Mouse (Mus musculus): ENCODE data around the gene Crot. TPM values are rescaled to one million over a fixed set of nuclear protein-coding genes. Genes with fewer than 3 reads are reported as not detected.
"Not testable (repeated sequence)": the region's sequence is repeated elsewhere in the genome, so short reads cannot be mapped to it uniquely, and the experiment has no call there.

Crot gene
- total RNA-seq (2021) = 10 to 100 TPM; 23.5 to 25.0 TPM
- long read RNA-seq, experiment 1, transcript Crot-201 (18 exons, 2,996 nt) = major isoform, 25 of 29 reads
- long read RNA-seq, experiment 1, partial matches to known transcripts = 0 of 29 reads
- long read RNA-seq, experiment 1, other reads (novel, unspliced or antisense) = 4 of 29 reads
- long read RNA-seq, experiment 2, transcript Crot-201 (18 exons, 2,996 nt) = major isoform, 22 of 33 reads
- long read RNA-seq, experiment 2, partial matches to known transcripts = 4 of 33 reads
- long read RNA-seq, experiment 2, other reads (novel, unspliced or antisense) = 7 of 33 reads

DNA sequence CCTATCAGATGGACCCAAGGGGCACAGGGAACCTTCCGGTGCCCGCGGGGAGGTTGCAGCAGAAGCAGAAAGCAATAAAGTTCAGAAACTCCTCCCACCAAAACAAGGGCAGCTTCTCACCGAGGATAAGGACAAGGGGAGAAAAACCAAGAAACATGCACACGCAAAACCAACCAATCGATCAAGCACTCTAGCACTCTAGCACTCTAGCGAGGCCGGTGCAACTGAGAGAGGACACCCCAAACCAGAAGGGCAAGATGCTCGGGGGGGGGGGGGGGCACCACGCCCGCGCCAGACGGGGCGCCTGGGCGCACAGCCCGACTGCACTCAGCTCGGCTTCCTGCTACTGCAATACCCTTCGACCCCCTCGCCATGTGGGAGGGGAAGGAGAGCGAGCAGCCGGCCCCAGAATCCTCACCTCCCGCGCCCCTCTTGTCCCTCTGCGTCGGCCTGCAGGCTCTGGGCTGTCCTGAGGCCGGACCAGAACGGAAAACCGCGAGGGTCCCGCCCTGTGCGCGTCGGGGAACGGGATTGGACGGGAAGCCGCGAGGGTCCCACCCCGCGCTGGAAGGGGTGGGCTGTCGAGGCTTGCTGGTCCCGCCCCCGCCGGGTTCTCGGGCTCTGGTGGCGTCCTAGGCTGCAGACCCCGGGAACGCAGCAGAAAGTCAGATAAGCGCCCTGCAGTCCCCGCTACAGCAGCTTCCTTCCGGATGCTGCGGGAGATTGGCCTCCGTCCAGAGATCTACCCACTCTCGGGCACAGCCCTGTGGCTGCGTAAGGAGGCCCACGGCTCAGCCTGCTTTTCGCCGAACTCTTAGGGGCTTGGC is at the start of gene Crot:
Gene Crot (minus strand): TSS at position 639 of the 827 bp plus-strand sequence.
- DNase-seq (ENCODE audit: low spot score in 2 of 2) = peak; percentile 88 to 94

DNA sequence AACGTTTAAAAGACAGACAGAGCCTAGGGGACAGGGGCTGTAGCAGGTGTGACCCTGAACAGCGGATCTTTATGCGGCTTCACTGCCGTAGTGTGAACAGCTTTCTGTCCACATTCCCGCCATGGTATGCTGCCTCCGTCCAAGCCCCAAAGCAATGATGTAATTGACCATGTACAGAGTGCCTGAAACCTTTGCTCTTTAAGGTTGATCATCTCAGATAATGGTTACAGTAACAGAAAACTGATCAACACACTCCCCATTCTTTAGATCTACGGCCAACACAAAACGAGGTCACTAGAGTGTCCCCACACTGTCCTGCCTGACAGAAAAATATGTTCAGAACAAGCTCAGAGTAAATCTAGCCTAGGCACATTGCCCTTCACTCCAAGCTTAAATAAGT is 48.8 kb upstream of the Crot start:
- no peak for DNase-seq (ENCODE audit: low spot score in 2 of 2)

DNA sequence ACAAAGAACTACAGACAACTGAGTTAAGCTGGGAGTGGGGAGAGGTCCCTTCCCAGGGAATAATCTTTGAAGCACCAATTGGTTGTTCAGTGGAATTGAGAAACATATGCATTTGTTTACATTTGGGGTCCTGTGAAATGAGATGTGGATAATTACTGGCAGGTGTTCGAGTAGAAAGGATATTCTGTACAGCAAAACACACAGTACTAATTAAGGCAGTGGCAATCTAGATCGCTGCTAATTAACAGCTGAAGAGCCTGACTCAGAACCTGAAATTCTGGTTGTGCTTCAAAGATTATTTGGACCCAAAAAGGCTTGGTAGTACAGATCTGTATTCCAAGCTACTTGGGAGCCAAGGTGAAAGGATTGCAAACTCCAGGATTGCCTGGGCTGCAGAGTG is 47.7 kb upstream of the Crot start:
- no peak for DNase-seq (ENCODE audit: low spot score in 2 of 2)

DNA sequence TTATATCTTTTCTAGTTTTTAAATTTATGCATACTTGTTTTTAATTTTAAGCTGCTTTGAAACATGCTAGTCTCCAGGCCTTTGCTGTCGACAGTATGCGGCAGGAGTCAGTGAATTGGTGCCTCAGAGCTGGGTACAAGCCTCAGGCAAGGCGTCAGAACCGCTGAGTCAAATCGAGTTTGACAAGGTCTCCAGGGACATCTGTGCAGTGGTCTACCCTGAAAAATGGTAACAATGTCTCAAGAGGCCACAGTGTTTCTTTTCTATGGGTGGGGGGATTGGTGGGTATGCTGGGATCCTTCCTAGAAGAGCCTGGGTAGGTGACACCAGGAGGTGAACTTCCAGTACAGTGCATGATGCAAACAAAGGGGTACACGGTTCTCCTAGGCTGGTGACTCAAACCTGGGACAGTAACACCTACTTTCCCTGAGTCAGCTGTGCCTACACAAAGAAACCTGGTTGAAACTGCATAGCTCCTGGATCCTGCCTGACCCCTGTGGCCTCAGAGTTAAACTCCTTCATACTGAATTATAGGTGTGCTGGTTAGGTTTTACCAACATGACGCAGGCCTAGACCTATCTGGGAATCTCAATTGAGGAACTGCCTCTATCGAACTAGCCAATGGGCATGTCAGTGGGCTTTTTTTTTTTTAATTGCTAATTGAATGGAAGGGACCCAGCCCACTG is 46.6 kb upstream of the Crot start:
- DNase-seq (ENCODE audit: low spot score in 2 of 2) = no peak

DNA sequence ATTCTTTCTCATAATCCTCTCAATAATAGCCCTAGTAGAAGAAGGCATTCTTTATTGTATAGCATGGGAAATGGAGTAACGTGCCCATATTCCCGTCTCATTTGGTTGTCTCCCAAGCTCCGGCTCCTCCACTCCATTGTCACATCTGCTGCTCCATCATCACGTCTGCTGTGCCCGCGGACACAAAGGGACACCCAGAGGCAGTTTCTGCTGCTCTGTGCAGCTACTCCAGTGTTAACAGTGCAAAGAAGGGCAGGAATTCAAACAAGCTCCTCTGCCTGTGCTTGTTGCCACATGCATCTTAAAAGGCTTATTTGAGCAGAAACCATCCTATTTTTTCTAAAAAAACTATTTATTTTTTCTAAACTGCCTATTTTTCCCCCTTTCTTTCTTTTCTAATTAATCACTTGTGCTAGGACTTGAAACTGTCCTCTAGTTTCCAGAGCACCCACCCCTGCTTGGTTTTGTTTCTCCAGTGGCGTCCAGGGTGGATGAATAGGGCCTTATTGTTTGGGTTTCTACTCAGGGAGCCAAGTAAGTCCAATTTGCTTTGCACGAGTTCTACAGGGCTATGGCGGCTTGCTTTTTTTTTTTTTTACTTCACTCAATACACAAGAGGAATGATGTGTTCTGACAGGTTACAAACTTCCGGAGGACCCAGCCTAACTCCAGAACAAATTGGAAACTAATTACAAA is 45.7 kb upstream of the Crot start:
- no peak for DNase-seq (ENCODE audit: low spot score in 2 of 2)

DNA sequence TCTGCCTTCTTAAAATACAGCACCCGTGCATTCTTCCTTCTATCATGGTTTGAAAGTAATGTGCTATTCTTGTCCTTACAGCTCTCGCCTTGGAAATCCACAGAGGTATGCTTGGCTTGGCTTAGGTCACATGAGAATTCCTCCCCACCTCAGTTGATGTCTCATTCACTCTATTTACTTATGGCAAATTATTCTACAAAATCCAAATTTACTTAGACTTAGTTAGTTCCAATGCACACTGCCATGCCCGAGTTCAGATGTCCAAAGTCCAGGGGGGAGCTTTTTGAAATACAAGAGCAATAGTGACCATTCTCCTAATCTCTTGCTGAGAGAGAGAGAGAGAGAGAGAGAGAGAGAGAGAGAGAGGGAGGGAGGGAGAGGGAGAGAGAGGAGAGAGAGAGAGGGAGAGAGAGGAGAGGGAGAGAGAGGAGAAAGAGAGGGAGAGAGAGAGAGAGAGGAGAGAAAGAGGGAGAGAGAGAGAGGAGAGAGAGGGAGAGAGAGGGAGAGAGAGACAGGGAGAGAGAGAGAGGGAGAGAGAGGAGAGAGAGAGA is 43.6 kb upstream of the Crot start:
- no peak for DNase-seq (ENCODE audit: low spot score in 2 of 2)

DNA sequence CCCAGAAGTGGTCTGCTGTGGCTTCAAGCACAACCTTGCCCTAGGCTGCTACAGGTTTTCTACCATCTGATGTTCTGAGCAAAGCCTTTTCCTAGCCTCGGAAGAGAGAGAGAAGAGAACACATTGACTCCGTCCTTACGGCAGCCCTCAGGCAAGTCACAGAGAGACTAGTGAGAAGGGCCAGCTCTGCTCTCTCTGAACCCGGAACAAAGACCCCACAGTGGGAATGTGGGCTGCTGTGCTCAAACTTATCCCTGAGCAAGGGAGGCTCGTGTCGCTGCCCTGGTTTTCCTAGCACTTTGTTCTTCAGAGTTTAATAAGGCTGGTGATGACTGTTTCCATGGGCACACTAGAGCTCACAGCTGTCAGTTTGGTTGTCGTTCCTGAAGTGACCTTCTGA is 42.9 kb upstream of the Crot start:
- DNase-seq (ENCODE audit: low spot score in 2 of 2) = no peak

DNA sequence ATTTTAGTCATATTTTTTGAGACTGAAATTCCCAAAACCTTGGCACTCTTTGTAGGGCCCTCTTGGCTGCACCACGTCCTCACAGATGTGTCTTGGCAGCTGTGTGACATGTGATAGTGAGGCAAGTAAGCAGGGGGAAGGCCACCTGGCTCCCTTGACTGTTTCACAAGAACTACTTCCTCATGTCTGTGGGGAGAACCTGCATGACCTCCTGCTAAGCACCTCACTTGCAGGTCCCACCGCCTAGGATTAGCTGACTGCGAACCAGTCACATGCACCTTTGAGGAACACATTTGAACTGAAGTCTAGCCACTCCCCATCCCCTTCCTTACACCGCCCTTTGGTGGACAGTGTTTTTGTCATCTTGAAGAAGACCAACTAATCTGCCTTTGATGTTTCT is 40.2 kb upstream of the Crot start:
- no peak for DNase-seq (ENCODE audit: low spot score in 2 of 2)

DNA sequence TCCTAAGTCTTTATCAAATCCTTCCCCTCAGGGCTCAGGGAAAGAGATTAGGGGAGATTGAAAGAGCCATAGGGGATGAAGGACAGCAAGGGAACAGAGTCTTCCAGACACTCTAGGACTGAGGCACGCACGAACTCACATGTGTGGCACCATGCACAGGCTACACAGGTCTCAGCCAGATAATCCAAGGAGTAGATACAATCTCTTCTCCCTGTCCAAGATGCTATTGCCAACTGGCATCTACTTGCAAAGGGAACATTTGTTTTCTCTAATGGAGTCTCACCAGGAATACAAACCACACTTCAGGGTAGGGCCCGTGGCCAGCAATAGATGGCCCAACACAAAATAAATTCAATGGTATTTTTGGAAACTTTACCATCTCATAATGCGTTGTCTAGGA is 38.3 kb upstream of the Crot start:
- DNase-seq (ENCODE audit: low spot score in 2 of 2) = no peak

DNA sequence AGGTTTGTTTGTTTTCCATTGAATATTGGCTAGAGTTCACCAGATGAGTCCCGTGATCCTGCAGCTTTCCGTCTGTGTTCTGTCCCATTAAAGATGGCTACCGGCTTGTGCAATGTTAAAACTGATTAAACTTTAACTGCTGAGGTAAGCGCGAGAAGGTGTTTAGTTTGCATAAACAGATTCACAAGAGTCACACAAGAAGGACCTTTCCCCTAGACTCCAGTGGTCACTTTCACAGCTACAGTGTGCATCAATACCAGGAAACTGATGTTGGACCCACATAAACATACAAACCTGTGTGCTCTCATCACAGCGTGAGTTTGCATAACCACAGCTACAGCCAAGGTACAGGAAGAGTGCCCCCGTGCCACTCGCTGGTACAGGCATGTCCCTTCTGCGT is 37.4 kb upstream of the Crot start:
- DNase-seq (ENCODE audit: low spot score in 2 of 2) = no peak

DNA sequence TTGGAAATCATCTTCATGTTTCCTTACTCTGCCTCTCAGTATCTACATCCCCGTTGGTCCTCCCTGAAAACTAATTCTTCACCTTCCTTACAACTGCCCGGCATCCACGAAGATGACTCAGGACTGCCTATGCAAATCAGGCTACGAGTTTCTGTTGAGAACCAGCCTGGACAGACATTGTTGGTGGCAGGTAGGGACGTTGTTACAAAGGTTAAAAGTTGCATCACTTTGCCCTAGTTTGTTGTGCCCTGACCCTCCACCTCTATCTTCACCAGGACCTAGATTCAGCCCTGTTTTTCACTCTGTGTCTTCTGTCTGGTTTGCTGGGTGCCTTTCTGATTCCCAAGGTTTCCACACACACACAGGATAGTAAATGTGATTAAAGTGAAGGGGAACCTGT is 36.7 kb upstream of the Crot start:
- DNase-seq (ENCODE audit: low spot score in 2 of 2) = no peak

DNA sequence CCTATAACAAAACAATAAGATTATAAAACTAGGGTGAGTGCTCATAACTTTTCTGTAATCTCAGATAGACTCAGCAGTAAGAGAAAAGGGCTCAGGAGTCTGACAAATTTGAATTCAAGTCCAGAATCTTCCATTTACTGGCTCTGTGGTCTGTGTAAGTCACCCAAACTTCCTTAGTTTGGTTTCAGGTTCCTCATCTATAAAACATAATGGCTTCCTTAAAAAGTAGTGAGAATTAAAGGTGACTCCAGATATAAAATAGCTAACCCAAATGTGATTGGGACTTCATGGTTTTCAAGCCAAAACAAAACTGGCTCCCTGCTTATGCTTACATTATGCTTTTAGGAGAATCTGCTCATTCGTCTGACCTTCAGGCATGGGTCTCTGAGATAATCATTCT is 35.5 kb upstream of the Crot start:
- no peak for DNase-seq (ENCODE audit: low spot score in 2 of 2)

DNA sequence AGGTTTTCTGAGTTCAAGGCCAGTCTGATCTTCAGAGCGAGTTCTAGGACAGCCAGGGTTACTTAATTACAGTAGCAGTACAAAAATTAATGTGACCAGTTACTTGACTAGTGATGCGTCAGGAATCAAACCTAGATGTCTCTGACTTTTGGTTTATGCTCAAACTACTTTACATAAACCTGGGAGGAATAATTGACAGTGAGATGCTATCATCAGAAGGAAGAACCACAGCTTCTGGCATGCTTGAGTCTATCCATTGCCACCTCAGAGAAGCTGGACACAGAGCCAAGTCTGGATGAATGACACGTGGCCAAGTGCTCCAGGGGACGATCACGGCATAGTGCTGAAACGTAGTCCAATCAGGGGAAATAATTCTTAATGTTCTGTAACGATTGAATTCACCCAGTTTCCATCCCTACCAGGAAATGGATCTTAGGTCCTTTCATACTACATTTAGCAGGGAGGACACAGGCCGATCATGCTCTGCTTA is 35.0 kb upstream of the Crot start:
- DNase-seq (ENCODE audit: low spot score in 2 of 2) = no peak

DNA sequence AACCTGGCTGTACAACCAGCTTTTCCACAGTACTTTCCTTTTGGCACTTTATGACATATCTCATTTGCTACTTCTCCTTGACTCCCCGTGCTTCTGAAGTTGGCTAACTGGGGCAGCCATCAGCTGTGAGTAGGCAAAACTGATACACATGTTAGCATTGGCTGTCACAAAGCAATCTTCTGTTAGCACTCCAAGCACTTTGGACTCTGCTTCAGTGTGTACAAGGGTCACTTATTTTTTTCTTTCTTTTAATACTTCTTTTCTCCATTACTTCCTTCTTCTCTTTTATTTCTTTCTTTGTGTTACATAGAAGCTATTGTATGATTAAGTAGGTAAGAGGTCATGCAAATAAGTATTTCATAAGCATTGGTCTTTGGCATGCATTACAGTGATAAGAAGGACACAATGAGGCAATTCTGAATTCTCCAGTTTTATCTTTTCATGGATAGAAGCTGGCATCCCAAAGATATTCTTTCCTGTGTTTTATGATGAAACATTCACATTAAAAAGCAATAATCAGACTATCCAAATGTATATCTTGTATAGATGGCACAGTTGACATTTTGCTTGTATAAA is 31.2 kb upstream of the Crot start:
- DNase-seq (ENCODE audit: low spot score in 2 of 2) = no peak

DNA sequence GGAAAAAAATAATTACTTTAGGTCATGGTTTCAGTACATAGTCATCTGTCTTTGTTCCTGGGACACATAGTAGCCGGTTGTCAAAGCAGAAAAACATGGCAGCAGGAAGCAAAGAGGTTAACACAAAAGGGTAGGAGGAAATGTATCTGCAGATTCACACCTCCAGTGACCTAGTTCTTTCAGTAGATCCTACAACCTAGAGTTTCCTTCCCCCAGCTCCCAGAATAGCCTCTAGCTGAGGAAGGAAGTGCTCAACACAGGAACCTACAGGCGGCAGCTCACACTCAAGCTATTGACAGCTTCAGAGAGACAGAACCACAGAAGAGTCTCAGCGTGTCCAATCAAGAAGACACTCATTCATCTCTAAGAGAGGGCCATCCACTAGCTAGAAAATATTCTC is 18.2 kb upstream of the Crot start:
- peak in 1 of 2 experiments; percentile 7 for DNase-seq (ENCODE audit: low spot score in 2 of 2)

DNA sequence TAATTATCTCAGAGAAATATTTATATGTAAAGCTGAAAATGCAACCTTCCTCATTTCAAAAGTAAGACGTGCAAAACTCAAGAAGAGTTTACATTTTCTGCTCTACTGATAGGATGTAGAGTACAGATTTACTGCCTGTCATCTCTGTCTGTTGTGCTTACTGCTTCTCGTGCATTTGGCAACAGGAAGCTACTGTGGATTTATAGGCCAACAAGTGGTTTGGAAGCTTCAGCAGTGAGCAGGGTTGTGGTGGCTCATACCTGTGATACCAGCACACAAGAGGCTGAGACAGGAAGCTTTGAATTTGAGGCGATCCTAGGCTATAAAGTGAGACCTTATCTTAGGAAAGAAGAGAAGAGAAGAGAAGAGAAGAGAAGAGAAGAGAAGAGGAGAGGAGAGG is 17.6 kb upstream of the Crot start:
- DNase-seq (ENCODE audit: low spot score in 2 of 2) = no peak

DNA sequence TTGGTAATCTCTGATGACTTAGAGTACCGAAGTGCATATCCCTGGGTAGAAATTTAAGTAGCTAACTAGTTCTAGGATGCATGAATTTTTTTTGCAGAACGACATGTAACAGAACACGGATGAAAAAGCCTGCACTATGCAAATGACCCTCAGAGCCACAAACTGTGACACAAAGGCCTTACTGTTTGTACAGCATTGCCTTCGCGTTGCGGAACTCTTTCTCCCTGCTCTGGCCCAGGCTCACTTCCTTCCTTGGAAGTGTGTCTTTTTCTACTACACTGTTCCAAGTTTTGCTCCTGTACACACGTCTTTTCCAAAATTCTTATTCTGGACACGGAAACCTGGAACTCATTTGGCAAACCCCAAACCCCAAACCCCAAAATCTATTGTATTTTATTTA is 14.2 kb upstream of the Crot start:
- DNase-seq (ENCODE audit: low spot score in 2 of 2) = no peak

DNA sequence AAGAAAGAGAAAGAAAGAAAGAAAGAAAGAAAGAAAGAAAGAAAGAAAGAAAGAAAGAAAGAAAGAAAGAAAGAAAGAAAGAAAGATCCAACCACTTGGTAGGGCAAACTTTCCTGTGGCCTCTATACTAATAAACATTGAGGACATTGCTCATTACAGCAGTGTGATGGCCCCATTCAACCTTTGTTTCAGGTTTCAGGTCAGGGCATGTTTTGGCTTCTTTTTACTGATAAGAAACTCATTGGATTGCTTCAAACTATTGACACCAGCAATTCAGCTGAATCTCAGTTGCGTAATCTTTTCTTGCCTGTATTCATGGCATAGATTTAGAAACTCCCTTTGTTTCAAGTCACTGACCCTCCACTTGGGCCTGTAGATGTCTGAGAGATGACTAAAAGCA is 13.0 kb upstream of the Crot start:
- no peak for DNase-seq (ENCODE audit: low spot score in 2 of 2)

DNA sequence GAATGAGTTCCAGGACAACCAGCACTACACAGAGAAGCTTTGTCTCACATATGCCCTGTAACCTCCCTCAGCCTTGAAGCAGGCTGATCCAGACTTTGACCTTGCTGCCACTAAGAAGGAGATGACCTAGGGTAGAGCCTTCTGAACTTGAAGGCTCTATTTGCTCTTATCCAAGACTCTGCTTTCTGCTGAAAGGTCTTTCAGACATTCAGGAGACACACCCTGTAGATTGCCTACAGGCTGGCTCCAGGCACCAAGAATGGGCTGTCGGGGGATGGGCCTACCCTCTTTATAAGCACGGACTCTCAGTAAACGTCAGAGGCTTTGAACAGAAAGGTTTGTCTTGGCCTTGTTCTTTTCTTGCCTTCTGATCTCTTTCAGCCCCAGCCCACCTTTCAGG is 9.5 kb upstream of the Crot start:
- not testable (repeated sequence) for DNase-seq (ENCODE audit: low spot score in 2 of 2)

DNA sequence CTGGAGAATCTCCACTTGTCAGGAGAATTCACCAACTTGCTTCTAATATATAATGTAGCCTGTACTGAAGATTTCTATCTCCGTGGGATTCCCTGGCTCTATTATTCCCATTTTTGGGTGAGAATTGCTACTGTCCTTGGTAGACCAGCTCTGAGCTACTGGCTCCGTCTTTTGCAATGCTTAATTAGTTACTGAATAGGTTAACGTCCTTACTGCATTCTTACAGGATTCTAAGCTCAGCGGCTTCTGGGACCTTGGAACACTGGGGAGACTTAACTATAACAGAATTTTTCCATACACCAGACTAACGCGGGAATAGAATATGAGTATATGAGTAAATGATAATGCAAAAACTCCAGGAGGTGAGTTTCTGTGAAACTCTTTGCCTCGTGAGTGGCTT is 2.9 kb upstream of the Crot start:
- not testable (repeated sequence) for DNase-seq (ENCODE audit: low spot score in 2 of 2)

DNA sequence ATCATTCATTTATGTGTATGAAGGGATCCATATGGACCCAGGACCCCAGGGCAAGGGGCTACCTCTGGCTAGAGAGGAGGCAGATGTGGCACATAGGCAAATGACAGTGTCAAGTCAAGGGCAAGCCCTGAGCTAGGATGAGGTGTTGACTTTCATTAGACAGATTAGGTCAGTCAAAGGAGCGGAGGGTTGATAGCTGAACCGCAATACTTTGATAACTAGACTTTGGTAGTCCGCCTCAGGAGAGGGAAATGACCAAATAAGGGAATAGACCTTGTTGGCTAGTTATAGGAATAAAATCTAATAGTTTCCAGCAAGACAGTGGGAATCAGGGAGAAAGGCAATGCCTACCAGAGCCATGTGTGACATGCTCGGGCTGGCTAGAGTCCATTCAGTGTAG is 2.0 kb upstream of the Crot start:
- no peak for DNase-seq (ENCODE audit: low spot score in 2 of 2)

All from left cerebral cortex, adult 18-20 months (tissue).